Mouse (Mus musculus): ENCODE data around the gene Dnmt3c.

DNA sequence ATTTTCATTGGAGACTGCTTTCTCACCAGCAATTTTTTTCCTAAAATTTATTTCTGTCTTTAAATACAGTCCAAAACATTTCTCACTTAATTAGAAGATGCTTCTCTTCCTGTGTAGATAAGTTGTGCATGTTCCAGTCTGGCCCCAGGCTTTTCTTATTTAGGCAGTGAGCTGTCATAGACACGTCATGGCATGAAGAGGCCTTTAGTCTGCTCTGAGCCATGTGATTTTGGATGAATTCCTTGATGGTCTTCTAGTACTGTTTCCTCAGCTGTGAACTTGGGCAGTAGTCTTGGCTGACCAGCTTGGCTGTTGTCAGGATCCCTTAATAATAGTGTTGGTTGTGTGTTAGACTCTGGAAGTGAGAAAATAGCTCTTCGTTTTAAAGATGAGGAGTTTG, 53.9 kb downstream of the Dnmt3c start:
- no peak for TF ChIP-seq CTCF (IDR thresholded peaks at IDR 0.05; ENCODE audit: control insufficient read depth, insufficient read depth, insufficient read length)
- TF ChIP-seq USF1 (IDR thresholded peaks at IDR 0.05; ENCODE audit: low read depth), result no peak
- TF ChIP-seq MYOD1 (IDR thresholded peaks at IDR 0.05; ENCODE audit: control insufficient read depth, insufficient read length, low read depth), result no peak
- TF ChIP-seq MAX (IDR thresholded peaks at IDR 0.05), result no peak
- TF ChIP-seq CEBPB (IDR thresholded peaks at IDR 0.05; ENCODE audit: low read depth), result no peak
- no peak for TF ChIP-seq MYOG (IDR thresholded peaks at IDR 0.05; ENCODE audit: control insufficient read depth, extremely low read depth, insufficient read length)

Data from C2C12 (cell line).